Mouse (Mus musculus) brain, embryonic 14.5 days (tissue): ENCODE results near the gene AK157302.

ENCODE experiments used
- CTCF ChIP-seq: fragments of 200-500 bp; IDR thresholded peaks from 2 replicates; pipeline ENCODE4 v1.5.1; 2012; ENCODE audit warnings: inconsistent platforms, mild to moderate bottlenecking, moderate library complexity, borderline replicate concordance; ENCODE audit not compliant: insufficient read depth, insufficient read length; ENCODE audit errors: extremely low read depth
- POLR2A ChIP-seq: fragments of 200-500 bp; IDR thresholded peaks from 2 replicates; pipeline ENCODE4 v1.6.1; 2012; ENCODE audit warnings: mild to moderate bottlenecking, inconsistent platforms, borderline replicate concordance; ENCODE audit not compliant: poor library complexity, insufficient read depth, insufficient read length, severe bottlenecking; ENCODE audit errors: extremely low read depth

DNA sequence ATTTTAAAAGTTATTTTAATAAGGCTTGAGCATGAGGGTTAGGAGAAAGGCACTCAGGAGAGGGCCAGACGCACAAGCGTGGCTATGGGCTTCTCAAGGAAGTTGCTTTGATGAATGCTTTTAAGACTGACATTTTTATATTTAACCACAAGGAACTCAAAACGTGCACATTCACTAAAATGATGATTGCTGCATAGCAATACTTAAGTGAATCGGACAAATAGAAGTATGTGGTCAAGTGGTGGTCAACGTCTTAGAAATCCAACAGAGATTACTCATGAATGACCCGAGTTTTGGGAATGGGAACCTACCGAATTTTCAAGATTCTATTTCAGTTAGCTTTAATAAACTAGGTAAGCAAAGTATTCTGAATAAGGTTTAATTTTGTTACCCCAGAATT, 35.1 kb downstream of the AK157302 start:
- TF ChIP-seq CTCF = no peak
- no peak for TF ChIP-seq POLR2A
